ENCODE assay signal across 26 mouse cellular contexts in genomic region chr16:6284317-6284716, GRCm38 (mm10).
A peak's percentile ranks its signal among the peaks of the same experiment; 100 is the strongest.
DNase-seq lines count a peak whose midpoint lies in the region; ATAC-seq and TF ChIP-seq lines count a peak whose summit lies in the region.
"Had no signal": no experiment of that assay in that cellular context is flagged by ENCODE, and none has a peak within 500 bp of the region (broad histone marks: within the 10 kb centered on the region; RNA-seq: fewer than 3 reads in every experiment).

No protein-coding gene starts in this region.

- no peak overlapping the region for H3K9ac ChIP-seq in ES-Bruce4 (ENCODE audit: low read depth, poor library complexity, severe bottlenecking)

- no peaks in the 10 kb centered on the region for H3K9me3 ChIP-seq in ES-Bruce4 (replicated peaks; ENCODE audit: control insufficient read depth, insufficient read depth, low read length, poor library complexity, severe bottlenecking)

- ATAC-seq in megakaryocyte-erythroid progenitor cell, adult 5-6 weeks (replicated peaks; ENCODE audit: low FRiP score, low TSS enrichment, poor library complexity, severe bottlenecking): no peak
- ATAC-seq: activated CD4-positive, CD25-positive, alpha-beta regulatory T cell, adult 4 months; CD4-positive, CD25-positive, alpha-beta regulatory T cell, adult 4 months; Patski had no signal

- DNase-seq in ES-CJ7 (ENCODE audit: low read depth, low spot score) (peak; percentile 62), R1 (ENCODE audit: low read depth, low spot score) (peak; percentile 83), ZHBTc4 (ENCODE audit: low read depth, low spot score) (peak; percentile 64)
- DNase-seq in thymus, adult 2 months: no peak
- DNase-seq in embryo, embryonic 11 days: no peak
- DNase-seq in urinary bladder, adult 2 months (ENCODE audit: low spot score): no peak
- DNase-seq: adrenal gland, adult 2 months; adrenal gland, adult 8-10 months; adrenal gland, postnatal 10 days; adrenal gland, postnatal 14 days; adrenal gland, postnatal 25 days; adrenal gland, postnatal 36 days; B cell, adult 2 months; cerebellum, adult 11 months; cerebellum, adult 11-12 months; cerebellum, adult 18-20 months; cerebellum, adult 2 months; cerebellum, adult 8-10 months; cerebellum, adult 9-10 months had no signal

- 64% methylated on average over 4 of the region's 4 CpGs for WGBS in thymus, adult 2 months

- H3K27ac ChIP-seq in ES-Bruce4 (ENCODE audit: insufficient read depth, low read length): no peak overlapping the region
- H3K27ac ChIP-seq in thymus, adult 2 months (ENCODE audit: control insufficient read depth, insufficient read depth, low read length): no peak overlapping the region

- H3K4me3 ChIP-seq in ES-Bruce4 (ENCODE audit: low read depth, low read length): no peak overlapping the region
- H3K4me3 ChIP-seq in thymus, adult 2 months (ENCODE audit: control insufficient read depth, insufficient read depth, low read length): no peak overlapping the region

- no peak for TF ChIP-seq POLR2A in ES-Bruce4 (IDR thresholded peaks at IDR 0.05; ENCODE audit: insufficient read depth, low read length)
- TF ChIP-seq POLR2A in thymus, adult 2 months (IDR thresholded peaks at IDR 0.05; ENCODE audit: control insufficient read depth, extremely low read depth, insufficient read depth, low read length, poor library complexity): no peak

- TF ChIP-seq CTCF in ES-Bruce4 (IDR thresholded peaks at IDR 0.05; ENCODE audit: low read depth, low read length): no peak
- no peak for TF ChIP-seq CTCF in thymus, adult 2 months (IDR thresholded peaks at IDR 0.05; ENCODE audit: borderline replicate concordance, control insufficient read depth, extremely low read depth, insufficient read depth, low read length, poor library complexity)

- H3K36me3 ChIP-seq in ES-Bruce4 (ENCODE audit: control insufficient read depth, insufficient read depth, low read length, poor library complexity, severe bottlenecking): no peaks in the 10 kb centered on the region
- H3K36me3 ChIP-seq in thymus, adult 2 months (ENCODE audit: control insufficient read depth, insufficient read depth, low read length): no peaks in the 10 kb centered on the region
- H3K36me3 ChIP-seq: G1E had no signal

- peak; percentile 83 for TF ChIP-seq EP300 in ES-Bruce4 (IDR thresholded peaks at IDR 0.05; ENCODE audit: insufficient read depth, low read depth, low read length)

- no peaks in the 10 kb centered on the region for H3K4me1 ChIP-seq in ES-Bruce4 (ENCODE audit: control insufficient read depth, insufficient read depth, low read length)
- no peaks in the 10 kb centered on the region for H3K4me1 ChIP-seq in thymus, adult 2 months (replicated peaks; ENCODE audit: control insufficient read depth, insufficient read depth, low read length)

- H3K27me3 ChIP-seq in ES-Bruce4 (ENCODE audit: control insufficient read depth, insufficient read depth, low read length, poor library complexity, severe bottlenecking): no peaks in the 10 kb centered on the region
- no peaks in the 10 kb centered on the region for H3K27me3 ChIP-seq in thymus, adult 2 months (ENCODE audit: control insufficient read depth, insufficient read depth, low read length)
- H3K27me3 ChIP-seq: CH12.LX, Patski had no signal

Comparison
In these comparisons a context has a peak if more than half of its experiments do, and no peak if none do; other contexts are left out.
1. DNase-seq: peak in ES-CJ7 (single experiment), R1 (single experiment) and ZHBTc4 (single experiment); none in thymus, adult 2 months (single experiment), embryo, embryonic 11 days (single experiment) and urinary bladder, adult 2 months (single experiment).